Mouse (Mus musculus): ENCODE measurements at regions not wholly inside any gene's neighbourhood (a gene's known extent, or its start where the extent isn't known, plus 50 kb on each side); places are given as distances from the start of the nearest gene placed in this dataset.
A peak's percentile ranks its signal among the peaks of the same experiment; 100 is the strongest.

DNA sequence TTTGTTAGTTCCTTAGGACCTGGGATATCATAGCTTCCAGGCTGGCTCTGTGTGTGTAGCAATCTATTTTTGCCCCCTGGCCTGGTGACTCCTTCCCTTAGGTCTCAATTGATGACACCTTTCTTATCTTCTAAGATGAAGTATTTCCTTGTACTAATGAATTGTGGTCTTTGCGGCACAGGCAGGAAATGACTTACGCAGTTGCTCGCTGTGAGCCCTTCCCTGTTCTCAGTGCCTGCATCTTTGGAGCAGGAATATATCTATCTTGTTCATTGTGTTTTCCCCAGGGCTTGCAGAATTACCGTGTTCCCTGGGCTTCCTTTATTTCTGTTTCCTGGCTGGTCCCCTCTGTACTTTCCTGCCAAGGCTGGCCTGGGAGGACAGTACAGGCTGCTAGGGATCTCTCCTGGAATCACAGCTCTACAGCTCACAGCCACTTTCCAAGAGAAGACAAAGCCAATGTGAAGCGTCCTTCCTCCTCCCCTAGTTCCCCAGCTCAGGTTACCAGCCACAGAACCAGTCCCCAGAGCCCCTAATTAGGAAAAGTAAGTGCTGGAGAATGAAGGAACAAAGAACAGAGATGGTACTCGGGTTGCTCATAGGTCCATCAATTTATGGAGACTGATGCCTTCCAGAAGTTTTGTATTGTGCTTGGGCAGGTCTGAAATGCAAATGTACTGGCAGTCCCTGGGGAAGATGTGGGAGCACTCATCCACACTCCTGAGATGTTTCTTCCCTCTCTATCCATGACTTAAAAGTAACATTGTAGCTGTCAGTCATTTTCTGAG lies 119.2 kb upstream of the Eef2kmt start:
- no peak for DNase-seq

DNA sequence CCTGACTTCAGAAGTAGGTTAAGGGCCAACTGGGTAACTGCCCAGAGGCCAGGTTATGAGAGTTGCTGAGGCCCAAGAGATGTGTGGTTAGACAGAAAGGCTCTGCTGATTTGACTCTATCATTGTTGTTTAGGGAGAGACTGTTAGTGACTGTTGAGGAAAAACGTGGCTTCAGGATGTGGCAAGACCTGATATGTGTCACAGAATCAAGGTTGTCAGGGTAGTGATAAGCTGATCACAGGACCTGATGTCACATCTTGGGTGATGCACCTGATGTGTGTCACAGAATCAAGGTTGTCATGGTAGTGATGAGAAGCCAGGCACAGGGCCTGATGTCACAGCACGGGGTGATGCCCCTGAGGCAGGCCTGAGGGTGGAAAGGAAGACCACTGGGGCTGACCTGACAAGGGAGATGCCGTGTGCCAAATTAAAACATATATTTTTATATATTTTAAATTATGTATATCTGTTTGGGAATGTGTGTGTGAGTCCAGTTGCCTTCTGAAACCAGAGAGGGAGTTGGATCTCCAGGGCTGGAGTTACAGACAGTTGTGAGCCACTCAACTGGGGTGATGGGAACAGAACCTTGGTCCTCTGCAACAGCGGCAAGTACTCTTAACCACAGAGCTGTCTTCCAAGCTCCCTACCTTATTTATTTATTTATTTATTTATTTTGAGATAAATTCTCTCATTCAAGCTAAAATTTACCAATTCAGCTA lies 115.6 kb upstream of the Eef2kmt start:
- no peak for DNase-seq

DNA sequence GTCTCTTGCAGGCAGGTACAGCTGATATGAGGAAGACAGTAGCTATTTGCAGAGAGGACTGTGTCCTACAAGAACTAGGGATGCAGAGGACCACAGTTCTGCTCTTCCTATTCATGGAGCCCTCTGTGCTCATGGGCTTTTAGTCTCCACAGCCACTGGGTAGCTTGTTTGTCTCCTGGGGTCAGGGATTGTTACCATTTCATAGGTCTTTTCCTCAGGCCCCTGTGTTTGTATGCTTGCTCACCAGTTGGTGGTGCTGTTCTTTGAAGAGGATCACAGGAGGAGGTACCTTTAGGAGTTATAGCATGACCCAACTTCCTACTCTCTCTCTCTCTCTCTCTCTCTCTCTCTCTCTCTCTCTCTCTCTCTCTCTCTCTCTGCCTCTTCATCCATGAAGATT lies 114.7 kb upstream of the Eef2kmt start:
- no peak for DNase-seq

DNA sequence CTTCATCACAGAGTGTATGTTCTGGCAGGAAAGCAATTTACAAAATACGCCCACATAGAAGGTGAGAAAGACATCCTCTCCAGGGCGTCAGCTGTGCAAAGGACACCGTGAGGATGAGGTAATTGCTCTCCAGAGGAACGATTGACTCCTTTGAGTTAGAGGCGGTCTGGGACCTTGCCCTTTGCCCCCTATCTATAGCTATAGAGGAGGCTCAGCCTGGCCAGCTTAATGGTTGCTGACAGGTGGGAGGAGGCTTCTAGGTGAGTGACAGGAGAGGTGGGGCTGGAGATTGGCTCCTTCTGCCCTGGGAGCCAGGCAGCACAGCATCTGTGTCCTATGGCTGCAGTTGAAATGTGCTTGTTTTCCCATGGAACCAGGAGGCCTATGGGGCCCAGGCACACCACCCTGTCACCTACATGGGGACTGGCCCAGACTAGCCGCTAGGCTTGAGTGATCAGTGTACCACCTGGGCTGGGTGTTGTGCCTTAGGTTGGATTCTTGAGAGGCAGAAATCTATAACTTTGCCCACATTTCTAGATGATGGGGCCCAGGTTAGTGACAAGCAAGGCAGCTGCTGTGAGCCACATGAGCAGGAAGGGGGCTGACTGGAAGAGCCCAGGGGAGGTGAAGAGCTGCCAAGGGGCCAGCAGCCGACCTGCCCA lies 113.2 kb upstream of the Eef2kmt start:
- no peak for DNase-seq

DNA sequence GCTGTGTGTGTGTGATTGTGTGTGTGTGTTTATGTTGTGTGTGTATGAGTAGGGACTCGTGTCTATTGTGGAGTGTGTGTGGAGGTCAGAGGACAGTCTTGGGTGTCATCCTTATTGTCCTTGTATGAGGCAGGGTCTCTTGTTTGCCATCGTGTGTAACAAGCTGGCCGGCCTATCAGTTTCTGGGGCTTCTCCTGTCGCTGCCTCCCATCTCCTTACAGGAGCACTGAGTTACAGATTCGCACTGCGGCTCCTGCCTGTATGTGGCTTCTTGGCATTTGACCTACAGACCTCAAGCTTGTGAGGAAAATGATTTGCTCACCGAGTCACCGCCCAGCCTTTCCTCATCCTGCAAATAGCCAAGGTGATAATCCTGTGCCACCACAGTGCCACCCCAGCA lies 112.6 kb upstream of the Eef2kmt start:
- DNase-seq: no peak

DNA sequence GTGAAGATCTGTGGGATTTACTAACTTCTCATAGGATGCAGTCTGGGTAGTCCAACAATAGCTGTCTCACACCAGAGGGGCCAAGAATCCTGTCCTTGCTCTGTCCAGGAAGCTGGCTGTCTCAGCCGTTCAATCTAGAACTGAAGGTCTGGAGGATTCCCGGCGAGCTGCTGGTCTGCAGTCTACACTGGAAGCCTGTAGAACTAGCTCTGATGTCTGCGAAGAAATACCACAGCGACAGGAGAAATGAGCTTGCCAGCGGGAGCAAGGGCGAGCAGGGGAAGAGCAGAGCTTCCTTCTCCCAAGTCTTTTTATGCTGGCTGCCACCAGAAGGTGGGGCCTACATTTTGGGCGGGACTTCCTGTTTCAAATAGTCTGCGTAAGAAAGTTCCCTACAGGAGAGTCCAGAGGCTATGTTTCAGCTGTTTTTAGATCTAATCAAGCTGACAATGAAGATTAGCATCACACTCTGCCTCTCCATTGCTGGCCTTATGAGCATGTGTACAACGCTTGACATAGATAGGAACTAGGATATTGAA lies 111.9 kb upstream of the Eef2kmt start:
- no peak for DNase-seq

DNA sequence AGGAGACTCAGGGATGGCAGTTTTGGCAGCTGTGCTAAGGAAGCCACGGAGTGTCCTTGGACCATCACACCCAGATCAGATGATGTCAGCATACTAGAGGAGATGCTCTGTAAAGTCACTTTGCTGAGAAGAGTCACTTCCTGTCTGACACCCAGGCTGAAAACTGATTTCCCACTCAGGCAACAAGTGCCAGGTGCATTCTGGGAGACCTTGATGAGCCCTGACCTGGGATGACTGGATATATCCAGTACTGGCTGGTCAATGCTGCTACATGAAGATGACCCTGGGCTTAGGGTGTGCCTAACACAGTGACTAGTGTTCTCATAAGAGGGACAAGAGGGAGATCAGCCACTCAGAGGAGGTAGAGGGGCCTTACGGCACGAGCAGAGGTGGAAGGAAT lies 110.2 kb upstream of the Eef2kmt start:
- DNase-seq: no peak

DNA sequence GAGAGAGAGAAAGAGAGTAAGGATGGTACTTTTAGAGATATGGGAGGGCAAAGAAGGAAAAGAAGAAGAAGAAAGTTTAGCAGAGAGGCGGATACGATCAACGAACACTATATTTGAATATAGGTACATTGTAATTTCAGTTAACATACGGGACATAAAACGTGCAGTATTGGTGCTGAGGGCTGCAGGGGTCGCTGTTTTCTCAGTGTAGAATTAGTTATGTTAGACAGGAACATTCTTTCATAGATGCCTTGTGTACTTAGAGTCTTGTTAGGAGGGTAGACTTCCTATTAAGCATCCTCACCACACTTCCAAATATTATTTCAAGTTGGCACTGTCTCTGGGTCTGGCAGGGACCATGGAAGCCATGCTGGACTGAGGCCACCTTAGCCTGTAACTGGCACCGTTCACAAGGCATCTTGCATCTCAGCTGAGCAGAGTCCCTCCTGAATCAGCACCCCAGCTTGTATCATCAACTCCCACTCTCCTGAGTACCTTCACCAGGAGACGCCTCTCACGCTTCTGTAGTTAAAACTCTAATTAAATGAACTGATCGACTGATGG lies 107.3 kb upstream of the Eef2kmt start:
- DNase-seq: no peak

DNA sequence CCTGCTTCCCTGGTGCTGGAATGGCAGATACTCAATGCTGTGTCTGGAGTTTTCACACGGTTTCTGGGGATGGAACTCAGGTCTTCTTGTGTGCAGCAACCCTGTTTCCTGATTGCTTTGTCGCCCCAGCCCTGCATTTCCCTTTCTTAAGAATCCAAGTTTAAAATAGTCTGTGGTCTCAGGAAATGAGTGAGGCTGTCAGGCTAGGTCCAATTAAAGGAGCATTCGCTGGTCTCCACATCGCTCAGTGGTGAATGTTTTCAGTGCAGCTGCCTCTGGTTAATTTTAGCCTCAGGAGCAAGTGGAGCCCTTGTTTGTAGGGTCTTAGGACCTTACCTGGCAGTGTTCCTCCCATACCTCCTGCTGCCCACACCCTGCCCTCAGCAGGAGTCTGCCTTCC lies 103.4 kb upstream of the Eef2kmt start:
- DNase-seq: no peak

DNA sequence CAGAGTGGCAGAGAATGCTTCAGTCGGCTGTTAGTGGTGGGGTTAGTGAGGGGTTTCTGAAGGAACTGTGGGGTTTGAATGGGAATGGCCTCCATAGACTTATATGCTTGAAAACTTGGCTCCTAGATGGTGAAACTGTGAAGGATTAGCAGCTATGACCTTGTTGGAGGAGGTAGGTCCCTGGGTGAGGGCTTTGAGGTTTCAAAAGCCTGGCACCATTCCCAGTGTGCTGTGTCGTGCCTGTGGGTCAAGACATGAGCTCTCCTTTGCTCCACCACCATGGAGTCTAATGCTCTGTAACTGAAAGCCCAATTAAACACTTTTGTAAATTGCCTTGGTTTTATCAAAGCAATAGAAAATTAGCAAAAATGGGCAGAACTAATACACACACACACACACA lies 98.1 kb upstream of the Eef2kmt start:
- no peak for DNase-seq

DNA sequence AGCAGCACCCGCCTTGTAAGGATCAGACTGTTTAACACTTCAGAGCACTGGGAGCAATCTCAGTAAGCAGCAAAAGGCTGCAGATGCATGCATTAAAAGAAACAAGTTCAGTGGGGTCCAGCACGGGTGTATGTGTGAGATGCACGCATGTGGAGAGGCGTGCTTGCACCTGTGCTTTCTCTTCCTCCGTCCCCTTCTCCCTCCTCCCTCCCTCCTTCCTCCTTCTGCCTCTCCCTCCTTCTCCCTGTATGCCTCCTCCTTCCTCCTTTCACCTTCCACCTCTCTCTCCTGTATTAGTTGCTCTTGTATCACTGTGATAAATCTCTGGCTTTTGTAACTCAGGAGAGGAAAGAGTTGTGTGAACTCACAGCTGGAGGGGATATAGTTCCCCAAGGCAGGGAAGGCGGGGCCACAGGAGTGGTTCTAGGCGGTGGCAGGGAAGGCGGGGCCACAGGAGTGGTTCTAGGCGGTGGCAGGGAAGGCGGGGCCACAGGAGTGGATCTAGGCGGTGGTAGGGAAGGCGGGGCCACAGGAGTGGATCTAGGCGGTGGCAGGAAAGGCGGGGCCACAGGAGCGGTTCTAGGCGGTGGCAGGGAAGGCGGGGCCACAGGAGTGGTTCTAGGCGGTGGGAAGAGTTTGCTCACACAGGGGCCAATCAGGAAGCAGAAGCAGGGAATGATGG lies 96.2 kb upstream of the Eef2kmt start:
- peak; percentile 74 for DNase-seq

DNA sequence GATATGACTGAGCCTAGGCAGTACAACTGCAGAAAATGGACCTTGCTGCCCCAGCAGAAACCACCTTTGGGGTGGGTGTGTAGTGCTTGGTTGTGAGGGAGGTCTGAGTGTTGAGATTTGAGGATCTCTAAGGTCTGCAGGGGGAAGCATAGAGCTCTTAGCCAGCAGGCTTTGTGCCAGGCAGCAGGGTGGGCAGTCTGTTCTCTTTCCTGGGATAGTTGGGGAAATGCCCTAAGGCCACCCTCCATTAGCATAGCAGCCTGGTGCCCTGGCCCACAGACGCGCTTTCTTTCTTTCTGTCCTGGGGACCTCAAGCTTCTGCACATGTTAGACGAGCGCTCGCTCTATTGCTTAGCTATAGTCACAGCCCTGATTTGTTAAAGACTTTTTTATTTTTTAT lies 91.4 kb upstream of the Eef2kmt start:
- DNase-seq: no peak

DNA sequence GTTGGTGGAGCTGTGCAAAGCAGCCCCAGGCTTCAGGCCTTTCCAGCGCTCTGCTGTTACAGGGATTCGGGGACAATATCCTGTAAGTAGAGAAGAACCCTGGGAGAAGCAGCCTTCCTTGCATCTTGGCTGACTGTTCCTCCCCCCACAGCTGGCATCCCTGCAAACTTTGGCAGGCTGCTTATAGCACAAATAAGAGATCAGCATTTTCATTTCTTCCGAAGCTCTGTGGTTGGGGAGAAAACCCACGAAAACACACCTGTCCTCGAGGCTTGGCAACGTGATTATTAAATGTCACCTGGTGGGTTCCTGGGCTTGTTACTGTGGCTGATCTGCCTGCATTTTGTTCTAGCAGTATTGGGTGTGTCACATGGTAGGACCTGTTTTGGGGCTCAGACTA lies 86.5 kb upstream of the Eef2kmt start:
- no peak for DNase-seq

DNA sequence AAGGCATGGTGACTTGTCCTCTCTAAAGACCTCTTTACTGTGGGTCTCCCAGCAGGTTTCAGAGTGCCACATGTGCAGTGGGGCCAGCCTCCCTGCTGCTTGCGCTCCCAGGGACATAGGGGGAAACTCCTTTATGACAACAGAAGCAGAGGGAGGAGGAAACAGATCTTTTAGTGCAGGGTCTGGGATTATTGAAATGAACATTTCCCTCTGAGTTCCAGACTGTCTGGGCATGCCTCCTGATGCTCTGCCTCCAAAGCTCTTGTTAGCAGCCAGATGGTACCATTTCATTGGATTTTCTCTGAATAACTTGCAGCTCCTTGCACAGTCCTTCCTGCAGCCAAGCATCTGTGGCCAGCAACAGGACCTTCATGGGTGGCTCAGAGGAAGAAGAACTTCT lies 60.5 kb upstream of the Eef2kmt start:
- no peak for DNase-seq

DNA sequence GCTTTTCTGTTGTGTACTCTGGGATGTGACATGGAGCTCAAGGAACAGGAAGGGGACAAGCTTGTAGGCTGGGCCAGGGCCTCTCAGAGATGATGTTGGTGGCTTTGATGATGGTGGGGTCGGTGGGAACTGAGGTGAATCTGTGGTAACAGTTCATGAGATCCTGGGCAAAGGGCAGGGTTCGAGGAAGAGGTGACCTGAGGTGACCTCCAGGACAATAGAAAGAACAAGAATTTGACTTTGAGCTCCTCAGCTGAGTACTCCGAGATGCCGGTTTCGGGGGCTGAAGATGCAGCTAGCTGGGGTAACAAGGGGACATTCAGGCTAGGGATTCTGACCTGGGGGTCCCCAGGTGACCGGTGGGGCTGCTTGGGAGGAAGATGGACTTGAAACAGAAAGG lies 57.5 kb upstream of the Eef2kmt start:
- no peak for DNase-seq

DNA sequence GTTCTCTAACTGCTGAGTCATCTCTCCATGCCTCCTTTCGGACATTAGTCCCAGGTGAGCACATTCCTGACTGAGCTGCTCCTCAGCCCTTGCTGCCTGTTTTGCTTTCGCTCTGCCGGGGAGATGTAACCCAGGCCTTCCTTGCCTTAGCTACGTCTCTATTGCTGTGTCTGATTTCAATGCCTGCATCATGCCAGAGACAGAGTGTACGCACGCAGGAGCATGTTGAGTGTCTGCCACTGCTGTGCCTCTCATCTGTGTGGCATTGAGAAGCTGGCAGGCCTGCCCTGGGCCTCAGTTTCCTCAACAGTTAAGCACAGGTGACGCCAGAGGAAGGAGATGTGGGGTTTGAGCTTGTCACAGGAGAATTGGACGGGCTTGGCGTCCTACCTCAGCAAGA lies 55.7 kb upstream of the Eef2kmt start:
- DNase-seq: no peak

DNA sequence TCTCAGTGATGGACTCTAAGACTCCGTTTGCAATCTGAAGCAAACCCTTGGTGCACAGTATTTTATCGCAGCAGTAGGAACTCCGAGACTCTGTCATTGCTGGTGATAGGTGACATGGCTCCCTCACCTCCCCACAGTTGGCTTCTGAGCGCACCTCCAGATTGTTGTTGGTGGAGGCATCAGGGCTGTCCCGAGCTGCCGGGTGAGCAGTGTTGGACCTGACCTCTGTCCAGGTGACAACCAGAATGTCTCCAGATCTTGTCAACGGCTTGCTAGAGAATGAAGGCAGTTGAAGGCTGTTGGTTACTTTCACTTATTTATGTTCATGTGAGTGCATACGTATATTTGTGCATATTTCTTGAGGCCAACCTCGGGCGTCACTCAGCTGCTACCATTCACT lies 55.0 kb upstream of the Eef2kmt start:
- DNase-seq: no peak

DNA sequence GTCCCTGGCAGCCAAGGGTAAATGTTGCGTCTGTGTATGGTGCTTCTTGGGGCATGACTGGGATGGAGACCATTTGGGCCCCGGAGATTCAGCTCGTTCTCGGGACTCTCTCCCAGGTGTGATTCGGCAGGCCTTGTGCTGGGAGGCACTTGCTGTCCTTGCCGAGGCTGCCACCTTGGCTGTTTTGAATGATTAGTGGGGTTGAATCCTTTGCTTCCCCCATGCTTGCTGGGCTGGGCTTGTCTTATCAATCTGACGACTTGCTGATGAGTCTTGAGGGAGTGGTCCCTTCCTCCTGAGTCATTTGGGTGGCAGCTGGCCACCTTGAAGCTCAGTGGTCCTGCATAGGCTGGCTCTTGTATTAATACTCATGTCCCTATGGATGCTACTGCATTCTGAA lies 52.0 kb upstream of the Eef2kmt start:
- no peak for DNase-seq

DNA sequence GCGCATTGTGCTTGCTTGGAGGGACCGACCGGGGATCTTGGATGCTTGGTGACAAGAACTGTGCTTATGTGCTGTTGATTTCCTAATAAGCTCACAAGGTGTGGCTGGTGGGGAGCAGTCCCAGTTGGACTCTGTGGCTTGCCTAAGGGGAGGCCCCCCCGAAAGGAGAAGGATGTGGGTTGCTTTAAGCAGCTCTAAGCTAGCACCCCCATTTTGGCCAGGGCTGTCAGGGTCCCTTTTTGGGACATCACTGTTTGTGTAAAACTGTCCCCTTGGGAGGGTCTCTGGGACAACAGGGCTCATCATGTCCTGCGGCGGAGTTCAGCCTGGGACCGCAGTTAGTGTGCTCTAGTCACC lies 51.4 kb upstream of the Eef2kmt start:
- peak; percentile 8 for DNase-seq

DNA sequence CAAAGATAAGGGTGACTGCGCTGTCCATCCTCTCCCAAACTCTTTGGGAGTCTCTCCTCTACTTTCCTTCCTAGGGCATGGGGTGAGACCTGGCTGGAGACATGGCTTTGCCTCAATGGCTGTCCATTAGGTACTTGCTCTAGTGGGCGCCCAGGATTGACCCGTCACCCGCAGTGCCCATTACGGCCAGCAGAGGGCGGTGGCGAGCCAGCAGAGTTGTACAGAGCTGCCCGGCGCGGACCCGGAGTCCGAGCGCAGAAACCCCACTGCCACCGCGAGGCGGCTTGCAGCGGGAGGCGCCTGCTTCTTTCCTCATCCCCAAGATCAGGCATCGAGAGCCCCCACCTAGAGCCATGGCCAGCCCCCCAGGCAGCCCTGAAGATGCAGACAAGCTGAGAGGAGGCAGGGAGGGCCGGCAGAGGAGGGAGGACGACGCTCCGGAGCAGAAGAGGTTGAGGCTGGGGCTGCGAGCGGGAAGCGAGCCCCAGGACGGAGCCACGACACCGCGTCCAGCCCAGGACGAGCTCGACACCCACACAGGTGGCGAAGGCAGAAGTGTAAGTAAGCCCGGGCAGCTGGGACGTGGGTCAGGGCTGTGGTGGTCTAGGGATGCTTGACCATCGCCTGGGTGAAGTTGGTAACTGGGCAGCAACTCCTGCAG lies 50.9 kb upstream of the Eef2kmt start:
- DNase-seq: peak; percentile 88
